Mouse (Mus musculus): ENCODE data around the gene Polr2g.
"Not testable (repeated sequence)": the region's sequence is repeated elsewhere in the genome, so short reads cannot be mapped to it uniquely, and the experiment has no call there.

Gene Polr2g

DNA sequence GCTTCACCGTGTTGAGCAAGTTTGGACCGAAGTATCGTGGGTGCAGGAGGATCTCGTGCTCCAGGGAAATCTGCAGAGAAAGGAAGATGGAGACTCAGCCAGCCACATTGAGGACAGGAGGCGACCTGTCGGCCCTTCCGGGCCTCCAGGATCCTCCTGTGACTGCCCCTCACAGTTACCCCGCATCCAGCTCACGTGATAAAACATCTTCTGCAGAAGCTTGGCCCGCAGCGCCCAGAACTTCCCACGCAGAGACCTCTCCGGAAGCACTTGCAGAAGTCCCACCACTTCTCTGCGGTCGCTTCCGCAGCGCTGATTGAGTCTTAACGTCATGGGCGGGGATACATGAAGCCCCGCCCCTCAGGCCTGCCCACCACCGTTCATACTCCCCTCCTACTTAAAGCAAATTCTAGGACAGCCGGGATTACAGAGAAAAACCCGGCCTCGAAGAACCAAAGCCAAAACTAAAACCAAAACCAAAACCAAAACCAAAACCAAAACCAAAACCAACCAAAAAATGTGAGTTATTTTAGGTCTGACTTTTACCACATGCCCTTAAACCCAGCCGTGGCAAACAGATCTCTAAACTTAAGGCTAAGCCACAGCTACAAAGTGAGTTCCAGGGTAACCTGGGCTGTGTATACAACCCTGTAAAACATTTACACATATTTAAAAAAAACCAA is at the start of gene Polr2g:
TSS of gene Polr2g (minus strand) at position 314 of the 683 bp plus-strand sequence.
- peak; percentile 93 to 94 for DNase-seq

GRCm38 (mm10) chr19:8844371-8845129 is 46.2 kb upstream of the Polr2g start:
- DNase-seq: peak; percentile 72 to 82

DNA sequence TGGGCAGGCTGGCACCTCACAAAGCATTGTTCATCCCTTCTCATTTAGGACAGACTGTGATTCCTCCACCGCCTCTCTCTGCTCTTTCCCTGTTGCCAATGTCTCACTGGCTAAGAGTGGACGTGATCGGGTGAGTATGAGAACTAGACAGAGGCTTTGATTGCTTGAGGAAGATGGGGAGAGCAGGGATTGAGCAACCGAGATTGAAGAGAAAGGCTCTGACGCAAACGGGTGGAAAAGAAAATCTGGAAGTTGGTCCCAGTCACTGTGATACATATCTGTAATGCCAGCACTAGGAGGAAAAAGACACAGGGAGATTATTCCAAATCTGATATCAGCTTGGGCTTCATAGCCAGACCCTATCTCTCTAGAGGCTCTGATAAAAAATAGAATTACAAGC is 44.6 kb upstream of the Polr2g start:
- DNase-seq: peak; percentile 55 to 67

DNA sequence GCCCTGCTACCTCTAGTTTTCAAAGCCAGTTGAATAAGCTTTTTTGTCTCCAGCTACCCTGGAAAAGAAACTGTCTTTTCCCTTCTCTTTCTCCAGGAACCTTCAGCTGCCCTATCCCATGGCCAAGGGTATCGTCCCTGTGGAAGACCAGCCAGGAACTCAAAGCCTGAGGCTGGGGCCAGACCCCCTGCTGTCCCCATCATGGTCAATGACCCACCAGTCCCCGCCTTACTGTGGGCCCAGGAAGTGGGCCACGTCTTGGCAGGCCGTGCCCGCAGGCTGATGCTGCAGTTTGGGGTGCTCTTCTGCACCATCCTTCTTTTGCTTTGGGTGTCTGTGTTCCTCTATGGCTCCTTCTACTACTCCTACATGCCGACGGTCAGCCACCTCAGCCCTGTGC is 42.6 kb upstream of the Polr2g start:
- no peak for DNase-seq

GRCm38 (mm10) chr19:8839908-8840791 is 41.8 kb upstream of the Polr2g start:
- DNase-seq: peak; percentile 84 to 86

DNA sequence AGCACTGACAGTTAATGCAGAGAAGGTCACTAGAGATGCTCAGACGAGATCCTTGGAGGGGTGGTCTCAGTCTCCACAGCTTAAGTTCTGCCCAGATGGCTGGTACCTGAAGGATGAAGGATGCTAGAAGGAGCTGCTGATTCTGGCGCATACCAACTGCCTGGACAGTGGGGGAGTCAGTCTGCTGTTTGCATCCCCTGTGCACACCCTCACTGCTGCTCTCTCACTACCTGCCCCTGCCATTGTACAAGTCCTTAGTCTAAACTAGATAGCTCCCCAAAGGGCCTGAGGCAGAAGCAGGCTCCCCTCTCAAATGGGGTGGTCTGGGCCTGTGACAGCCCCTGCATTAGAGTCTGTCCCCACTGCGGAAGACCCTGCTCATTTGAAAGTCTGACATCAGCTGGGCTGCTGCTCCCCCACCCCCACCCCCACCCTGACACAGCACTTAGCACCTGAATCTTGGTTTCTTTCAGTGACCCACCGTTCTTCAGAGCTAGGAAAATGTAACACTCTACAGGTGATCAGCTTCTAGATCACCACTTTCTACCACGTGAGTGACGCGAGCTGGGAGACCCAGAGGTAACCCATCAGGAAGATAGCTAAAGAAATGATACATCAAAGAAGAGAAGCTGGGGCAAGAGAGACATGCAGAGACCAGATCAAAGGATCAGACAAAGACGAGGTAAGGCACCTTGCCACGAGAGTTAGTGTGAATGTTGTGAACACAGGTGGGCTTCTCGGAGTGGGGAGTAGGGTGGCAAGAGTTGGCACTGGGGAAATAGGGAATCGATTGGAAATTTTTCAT is 40.9 kb upstream of the Polr2g start, which contains the start of gene Gng3:
TSS of gene Gng3 (minus strand) at position 92 of the 805 bp plus-strand sequence.
- no peak for DNase-seq

DNA sequence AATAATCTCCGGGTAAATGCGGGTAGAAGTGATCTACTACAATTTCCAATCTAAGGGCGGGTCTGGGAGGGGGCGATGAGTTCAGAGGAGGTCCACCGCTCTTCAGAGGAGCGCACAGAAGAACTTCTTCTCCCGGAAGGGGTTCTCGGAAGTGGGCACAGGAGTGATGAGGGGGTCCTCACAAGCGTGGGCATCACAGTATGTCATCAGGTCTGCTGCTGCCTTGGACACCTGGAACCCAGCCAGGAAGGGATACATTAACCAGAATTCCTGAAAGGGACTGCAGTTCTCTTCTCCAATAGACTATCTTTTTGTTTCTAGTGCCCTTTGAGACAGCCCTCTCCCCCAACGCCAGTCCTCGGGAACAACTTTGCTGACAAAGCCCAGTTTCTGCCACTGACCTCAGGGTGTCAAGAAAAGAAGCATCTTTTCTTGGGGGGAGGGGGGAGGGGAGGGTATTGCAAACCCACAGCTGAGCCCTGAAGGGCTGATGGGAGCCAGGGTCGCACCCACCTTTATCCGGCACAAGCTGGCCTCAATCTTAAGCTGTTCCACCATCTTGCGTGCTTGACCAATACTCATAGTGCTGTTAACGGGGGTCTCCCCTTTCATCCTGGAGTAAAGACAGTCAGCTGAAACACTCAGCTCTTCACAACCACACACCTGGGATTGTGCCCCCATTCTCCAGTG is 39.8 kb upstream of the Polr2g start:
- no peak for DNase-seq

DNA sequence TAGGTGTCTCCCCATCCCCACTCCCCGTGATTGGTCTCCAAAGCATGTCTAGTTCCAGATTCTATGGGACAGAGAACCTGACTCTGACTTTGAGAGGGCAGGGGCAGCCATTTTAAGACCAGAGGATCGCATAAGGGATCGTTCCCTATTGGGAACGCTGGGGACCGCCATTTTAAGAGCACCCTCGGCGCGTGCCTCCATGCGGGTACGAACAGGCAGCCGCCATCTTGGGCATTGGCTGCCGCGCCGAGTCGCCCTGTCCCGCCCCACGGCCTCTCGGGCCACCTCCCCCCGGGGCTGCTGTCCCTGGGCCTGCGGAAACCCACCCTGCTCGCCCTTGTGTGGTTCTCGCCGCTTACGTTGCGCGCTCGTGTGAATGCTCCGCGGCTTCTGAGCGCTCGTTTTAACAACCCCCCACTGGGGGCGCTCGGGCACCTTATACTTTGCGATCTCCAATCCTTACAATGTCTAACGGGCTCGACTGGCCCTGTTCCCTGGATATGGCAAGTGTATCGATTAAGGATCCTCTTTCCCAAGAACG is 38.9 kb upstream of the Polr2g start, which contains the start of gene Bscl2:
TSS of gene Bscl2 (plus strand) at position 217 of the 541 bp plus-strand sequence.
- DNase-seq: peak; percentile 82 to 84

GRCm38 (mm10) chr19:8836327-8836726 is 38.0 kb upstream of the Polr2g start:
- DNase-seq: not testable (repeated sequence)

DNA sequence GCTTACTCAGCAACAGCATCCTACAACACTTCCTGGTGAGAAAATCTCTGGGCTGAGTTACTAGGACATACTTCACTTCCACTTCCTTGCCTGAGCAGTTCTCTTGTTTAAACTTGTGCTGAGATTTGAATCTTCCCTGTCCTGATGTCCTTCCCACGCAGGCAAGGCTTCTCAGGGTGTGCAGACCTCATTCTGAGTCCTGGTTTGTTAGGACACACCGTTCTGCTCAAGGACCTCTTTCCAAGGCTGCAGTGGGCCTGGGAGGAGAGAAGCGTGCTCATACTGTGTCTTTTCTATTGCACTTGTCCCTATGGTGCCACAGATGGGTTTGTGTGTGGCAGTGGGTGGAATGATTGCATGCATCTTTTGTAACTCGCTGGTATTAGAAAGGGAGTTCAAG is 34.6 kb upstream of the Polr2g start:
- no peak for DNase-seq

DNA sequence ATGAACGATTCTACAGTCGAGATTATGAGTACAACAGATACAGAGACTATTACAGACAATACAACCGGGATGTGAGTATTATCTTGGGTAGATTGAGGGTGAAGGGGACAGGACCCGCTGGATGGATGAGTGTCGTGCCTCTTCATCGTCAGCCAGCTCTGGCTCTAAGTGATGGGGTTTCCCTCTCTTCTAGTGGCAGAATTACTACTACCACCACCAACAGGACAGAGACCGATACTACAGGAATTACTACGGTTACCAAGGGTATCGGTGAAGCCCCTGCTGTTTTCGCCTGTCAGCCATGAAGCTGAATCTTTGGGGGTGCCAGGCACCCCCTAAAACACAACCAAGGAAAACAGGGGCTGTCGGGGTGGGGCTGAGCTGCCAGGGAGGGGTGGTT is 32.9 kb upstream of the Polr2g start:
- DNase-seq: no peak

GRCm38 (mm10) chr19:8830664-8831063 is 32.3 kb upstream of the Polr2g start:
- DNase-seq: no peak

- DNase-seq: peak in 1 of 2 experiments; percentile 12
Observed at GRCm38 (mm10) chr19:8829660-8830059, 31.3 kb upstream of the Polr2g start, which contains the start of gene AC129217.1. TSS of gene AC129217.1 (plus strand) at chr19:8829773.

- no peak for DNase-seq
Observed at GRCm38 (mm10) chr19:8822696-8823095, 24.3 kb upstream of the Polr2g start.

- no peak for DNase-seq
Observed at GRCm38 (mm10) chr19:8821146-8821545, 22.8 kb upstream of the Polr2g start.

DNA sequence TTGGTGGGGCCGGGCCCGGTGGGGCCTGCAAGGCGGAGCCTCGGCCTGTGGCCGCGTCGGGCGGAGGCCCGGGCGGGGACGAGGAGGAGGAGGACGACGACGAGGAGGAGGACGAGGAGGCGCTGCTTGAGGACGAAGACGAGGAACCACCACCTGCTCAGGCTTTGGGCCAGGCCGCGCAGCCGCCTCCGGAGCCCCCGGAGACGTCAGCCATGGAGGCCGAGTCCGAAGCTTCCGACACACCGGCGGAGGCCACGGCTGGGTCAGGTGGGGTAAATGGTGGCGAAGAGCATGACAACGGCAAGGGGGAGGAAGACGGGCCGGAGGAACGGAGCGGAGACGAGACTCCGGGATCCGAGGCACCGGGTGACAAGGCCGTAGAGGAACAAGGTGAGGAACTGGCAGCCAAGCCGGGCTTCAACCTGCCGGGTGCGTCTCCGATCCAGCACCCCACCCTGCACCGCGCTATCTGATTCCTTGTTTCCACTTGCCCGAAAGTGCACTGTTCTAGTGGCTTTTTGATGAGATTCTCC is 22.1 kb upstream of the Polr2g start:
- no peak for DNase-seq

DNA sequence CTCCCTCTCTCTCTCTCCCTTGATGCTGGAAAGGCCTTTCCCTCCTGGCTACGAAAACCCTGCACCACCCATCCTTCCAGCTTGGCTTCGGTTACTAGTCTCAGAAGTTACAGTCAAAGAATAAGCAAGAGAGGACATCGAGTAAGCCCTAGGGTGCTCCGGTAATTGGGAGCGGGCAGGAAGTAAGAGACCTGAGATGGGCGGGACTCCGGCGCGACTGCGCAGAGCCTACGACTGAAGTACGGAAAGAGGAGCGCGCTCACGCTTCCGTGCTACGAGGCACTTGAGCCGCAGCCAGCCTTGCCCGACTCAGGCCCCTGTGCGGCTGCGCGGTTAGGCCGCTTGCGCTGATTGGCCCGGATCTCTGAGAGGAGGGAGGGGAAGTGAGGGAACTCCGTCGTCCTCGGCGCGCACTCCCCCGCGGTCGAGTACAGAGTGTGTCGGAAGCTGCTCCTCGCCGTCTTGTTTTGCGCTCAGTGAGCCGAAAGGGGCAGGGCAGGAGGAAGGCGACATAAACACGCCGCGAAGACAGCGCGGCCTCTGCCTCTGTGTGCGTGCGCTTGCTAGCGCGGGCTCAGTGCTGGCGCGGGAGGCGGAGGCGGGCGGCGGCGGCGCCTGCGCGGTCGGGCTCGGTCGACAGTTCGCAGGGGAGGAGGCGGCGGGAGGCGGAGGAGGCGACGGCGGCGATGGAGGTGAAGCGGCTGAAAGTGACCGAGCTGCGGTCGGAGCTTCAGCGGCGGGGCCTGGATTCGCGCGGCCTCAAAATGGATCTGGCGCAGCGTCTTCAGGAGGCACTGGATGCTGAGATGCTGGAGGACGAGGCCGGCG is 21.4 kb upstream of the Polr2g start, which contains the start of gene Hnrnpul2:
TSS of gene Hnrnpul2 (plus strand) at position 415 of the 828 bp plus-strand sequence.
- peak; percentile 99 for DNase-seq

- peak; percentile 99 for DNase-seq
Observed at GRCm38 (mm10) chr19:8818801-8819595, 20.6 kb upstream of the Polr2g start, which contains the start of gene Ttc9c. TSS of gene Ttc9c (minus strand) at chr19:8819333.

GRCm38 (mm10) chr19:8818301-8818798 is 20.0 kb upstream of the Polr2g start:
- DNase-seq: no peak

All from lung, adult 18-20 months (tissue).